Mouse (Mus musculus) A20 (cell line): Measurements from ENCODE around the gene Rmnd1.
A peak's percentile ranks its signal among the peaks of the same experiment; 100 is the strongest.

Experiments used
- DNase-seq: peaks from one replicate; pipeline ENCODE4 v3.0.0-alpha.2; 2011; ENCODE audit warnings: low read depth, low spot score

Rmnd1 gene

DNA sequence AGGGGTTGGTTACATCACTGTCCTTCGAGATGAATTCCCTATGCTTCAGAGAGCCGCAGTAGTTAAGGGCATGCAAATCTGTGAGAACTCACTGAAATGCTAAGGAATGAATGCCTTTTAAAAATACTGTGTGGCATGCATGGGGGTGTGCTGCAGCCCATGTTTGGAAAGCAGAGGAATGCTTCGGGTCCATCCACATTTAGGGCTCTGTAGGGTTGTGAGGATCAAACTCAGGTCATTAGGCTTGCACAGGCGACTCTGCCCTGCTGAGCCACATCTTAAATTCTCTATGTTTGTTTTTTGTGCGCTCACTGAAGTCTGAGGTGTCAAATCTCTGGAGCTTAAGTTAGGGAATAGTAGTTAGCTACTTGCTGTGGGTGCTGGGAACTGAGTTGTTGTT lies 41.1 kb downstream of the Rmnd1 start:
- DNase-seq, result no peak

DNA sequence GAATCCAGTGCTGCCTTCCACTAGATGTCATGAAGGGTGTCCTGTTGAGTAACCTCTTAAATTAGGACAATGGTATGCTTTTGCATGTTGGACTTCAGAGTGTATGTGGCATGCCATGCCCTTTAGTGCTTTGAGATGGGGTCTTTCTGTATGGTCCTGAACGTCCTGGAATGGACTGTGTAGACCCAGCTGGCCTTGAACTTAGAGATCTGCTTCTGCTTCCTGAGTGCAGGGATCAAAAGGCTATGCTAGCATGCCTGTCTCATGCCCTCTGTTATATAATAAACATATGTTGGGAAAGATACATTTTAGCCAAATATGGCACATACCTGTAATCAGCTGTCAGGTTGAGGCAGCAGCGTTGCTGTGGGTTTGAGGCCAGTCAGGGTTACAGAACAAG lies 41.6 kb downstream of the Rmnd1 start:
- no peak for DNase-seq

DNA sequence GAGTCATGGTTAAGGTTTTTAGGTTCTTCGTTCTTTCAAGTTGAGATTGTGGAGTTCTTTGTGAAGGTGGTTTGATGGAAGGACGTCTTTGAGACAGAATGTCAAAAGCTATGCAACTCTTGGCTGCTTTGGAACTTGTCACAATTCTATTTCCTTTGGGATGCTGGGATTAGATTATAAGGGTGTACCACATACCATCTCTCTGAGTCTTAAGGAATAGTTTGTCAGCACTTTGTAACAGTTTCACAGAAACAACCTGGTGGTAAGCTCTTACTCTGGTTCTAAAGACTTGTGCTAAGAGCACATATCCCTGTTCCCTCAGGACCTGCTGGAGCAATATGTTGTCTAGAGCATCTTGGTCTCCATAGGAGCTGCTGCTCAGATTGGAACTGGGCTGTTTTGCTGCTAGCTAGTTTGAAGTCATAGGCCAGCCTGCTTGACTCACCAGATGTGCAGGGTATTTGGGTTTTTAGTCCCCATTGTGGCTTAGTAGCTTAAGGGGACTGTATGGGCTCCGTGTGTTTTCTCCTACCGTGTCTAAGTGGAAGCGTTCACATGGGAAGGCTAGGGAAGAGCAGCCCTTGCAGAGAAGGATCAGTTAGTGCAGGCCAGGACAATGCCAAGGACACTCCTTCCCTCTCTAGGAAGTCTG lies 42.6 kb downstream of the Rmnd1 start:
- DNase-seq, result no peak

DNA sequence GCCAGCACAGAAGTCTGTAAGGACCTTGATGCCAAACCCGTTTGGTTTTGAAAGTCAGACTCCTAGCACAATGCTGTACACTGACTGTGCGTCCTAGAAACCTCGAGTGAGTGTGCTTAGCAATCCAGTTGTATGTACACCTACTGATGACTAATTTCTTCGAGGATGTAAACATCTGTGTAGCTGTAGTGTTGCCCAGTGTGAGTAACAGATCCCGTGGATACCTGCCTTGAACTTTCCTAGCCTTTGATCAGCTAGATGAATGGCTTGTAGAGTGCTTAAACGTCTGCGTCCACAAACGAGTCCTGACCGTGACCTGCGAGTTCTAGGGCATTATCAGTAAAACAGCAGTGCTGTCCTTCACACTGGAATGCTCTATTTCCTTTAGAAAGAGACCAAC lies 43.2 kb downstream of the Rmnd1 start:
- no peak for DNase-seq

DNA sequence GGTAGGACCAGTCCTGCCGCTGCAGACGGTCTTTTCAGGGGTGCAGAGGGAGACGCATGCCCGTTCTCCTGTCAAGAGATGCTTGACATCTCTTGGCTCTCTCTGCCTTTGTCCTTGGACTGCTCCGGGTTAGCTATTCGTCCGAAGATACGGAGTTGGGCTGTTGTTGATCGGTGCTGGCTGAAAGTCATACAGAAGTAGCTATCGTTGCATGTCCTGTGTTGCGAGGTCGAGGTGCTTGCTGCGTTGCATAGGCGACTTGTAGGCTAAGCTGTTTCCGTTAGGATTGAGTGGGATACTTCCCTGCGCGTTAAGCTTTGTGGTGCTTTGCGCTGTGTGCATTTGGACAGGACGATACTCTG lies 43.8 kb downstream of the Rmnd1 start:
- DNase-seq, result peak; percentile 68

DNA sequence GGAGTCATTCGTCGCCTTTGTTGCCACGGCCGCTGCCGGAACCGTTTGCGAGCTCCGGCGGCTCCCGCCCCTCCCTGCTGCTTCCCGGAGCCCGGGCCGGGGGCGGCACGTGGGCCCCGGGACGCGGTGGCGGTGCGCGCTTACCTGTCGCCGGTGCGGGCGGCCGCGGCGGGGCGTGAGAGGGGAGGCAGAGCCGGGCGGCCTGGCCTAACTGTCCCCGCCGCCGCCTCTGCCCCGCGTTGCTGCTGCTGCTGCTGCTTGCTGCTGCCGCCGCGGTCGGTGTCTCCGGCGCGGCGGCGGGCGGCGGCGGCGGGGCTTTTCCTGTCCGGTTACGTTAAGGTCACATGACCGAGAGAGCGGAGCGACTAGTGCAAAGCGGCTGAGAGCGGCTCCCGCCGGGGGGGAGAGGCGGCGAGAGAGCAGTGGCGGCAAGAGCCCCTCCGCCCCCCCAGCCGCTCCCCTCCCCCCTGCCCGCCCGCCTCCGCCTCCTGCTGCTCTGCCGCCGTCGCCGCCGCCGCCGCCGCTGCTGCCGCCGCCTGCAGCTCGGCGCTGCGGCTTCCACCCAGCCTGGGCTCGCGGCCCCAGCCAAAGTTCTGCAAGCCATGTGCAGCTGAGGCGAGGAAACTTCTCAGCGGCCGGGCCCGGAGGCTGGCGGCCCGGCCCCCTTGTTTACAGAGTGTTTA lies 44.3 kb downstream of the Rmnd1 start, which contains the start of gene Zbtb2:
Gene Zbtb2 (minus strand): TSS at position 408 of the 683 bp plus-strand sequence.
- DNase-seq, result peak; percentile 69

DNA sequence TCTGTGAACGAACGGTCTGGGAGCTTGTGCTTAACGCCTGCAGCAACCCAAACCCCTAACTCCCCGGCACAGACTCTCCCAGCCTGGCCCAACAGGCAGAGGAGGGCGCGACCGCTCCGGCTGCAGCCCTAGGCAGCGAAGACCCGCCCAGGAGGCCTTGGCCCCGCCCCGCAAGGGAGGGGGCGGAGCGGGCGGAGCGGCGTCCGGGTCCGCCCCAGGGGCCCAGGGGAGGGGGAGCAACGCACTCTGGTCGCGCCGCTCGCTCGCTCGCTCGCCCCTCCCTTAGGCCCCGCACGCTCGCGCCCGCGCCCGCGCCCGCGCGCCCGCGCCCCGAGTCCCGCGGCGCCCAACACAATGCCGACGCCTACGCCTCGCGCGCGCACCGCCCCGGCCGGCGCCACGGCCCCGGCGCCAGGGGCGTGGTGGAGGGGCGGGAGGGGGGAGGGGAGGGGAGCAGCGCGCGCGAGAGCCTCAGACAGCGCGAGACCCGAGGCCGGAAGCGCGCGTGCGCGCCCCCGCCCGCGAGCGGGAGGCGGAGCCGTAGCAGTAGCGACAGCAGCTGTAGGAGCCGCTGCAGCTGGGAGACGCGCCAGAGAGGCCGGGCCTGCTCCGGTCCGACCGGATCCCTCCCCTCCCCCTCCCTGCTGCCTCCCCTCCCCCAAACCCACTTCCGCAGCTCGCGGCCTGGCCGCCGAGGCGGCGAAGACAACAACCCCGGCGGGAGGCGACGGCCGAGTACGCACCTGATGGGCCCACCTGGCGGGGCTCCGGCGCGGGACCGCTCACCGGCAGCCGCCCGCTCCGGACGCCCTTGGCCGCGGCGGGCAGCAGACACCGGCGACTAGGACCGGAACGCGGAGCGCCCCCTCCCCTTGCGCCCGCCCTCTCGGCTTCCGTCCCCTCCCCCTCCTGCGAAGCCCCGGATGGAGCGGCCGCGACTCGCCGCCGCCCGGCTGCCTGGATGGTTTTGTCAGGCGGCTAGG lies 45.3 kb downstream of the Rmnd1 start:
- peak; percentile 94 for DNase-seq

DNA sequence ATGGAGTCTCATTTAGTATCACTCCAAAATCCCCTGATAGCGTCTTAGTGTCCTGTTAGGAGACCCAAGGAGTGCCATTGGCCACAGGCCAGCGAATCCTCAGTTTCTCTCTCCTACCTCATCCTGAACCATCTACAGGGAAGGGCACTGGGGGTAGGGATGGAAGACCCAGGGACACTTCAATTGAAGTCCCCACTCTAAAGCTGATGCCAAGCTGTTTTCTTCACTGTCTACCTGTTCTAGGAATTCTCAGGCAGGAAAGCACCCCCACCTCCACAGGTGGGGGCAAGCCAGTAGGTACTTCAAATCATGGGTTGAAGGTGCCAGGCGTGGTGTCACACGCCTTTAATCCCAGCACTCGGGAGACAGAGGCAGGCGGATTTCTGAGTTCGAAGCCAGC lies 47.9 kb downstream of the Rmnd1 start:
- no peak for DNase-seq

DNA sequence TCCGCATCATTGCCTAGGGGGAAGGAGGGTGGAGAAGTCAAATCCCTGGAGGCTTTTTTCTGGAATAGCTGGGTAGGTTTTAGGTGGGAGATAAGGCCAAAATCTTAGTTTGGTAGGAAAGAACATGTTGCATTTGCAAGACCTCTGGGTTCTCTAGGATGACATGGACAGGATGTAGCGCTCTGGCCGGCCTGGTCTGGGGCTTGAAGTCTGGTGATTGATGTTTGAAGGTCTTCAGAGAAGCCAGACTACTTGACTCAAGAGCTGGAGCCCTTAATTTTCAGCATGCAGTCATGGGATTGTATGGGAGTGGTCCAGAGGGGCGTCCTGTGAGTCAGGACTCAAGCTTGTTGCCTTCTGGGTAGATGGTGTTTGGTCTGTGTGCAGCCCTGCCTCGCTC lies 51.4 kb downstream of the Rmnd1 start:
- no peak for DNase-seq

DNA sequence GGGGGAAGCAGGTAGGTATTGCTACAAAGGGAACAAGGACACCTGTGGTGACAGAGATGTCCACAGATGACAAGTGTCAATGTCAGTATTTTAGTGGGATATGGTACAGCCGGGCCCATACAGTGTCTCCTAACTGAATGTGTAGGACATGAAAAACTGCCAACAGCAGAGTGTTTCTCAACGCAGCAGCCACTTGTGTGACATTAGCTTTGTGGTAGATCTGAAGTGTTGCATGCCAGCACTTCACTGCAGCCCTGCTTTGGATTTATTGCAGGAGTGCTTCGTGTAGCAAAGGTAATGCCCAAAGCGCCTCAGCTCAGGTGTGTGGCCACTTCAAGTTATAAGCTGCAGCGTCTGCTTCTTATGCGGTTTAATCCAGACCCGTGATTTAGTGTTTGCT lies 55.3 kb downstream of the Rmnd1 start:
- DNase-seq, result no peak

DNA sequence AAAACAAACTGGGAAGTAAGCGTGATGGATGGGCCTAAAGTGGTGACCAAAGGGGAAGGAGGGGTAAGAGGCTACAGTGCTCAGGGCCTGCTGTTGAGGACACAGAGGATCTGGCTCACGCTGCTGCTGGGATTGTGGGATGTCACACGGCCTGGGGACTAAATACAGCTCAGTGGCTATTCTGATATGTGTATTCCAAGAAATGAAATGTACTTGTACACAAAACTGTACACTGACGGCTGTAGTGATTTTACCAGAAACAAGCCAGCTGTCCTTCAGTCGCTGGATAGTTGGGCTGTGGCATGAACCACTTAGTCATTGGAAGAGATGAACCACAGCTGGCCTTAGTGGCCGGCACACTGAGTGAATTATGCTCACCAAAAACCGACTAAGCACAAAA lies 55.7 kb downstream of the Rmnd1 start:
- no peak for DNase-seq

DNA sequence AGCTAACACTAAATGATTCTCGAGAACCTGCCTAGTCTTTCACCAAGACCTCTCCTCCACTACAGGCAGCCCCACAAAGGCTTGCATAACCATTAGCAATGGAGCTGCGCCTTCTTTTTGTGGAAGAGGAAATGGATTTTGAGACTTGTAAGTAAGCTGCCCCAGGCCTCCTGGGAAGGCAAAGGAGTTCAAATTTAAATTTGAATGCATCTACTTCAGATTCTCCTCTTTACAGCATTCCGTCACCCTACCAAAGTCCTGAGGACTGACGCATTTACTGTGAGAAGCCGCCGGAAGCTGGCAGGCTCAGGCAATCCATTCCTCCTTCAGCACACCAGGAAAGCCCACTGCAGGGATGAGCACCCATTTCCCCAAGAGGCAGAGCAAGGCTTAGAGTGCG lies 56.9 kb downstream of the Rmnd1 start:
- no peak for DNase-seq

DNA sequence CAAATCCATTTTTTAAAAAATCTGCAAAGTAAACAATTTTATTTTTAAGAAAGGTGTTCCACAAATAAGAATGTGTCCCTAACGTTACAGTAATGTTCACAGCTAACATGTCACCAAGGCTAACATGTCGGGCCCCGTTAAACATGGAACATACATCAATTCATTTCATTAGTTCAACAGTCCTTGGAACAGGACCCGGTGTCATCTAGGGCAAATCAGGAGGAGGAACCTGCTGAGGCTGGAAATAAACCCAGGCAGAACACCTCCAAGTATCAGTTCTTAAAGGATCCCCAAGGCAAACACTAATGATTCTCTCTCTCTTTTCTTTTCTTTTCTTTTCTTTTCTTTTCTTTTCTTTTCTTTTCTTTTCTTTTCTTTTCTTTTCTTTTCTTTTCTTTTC lies 57.5 kb downstream of the Rmnd1 start:
- DNase-seq, result no peak

DNA sequence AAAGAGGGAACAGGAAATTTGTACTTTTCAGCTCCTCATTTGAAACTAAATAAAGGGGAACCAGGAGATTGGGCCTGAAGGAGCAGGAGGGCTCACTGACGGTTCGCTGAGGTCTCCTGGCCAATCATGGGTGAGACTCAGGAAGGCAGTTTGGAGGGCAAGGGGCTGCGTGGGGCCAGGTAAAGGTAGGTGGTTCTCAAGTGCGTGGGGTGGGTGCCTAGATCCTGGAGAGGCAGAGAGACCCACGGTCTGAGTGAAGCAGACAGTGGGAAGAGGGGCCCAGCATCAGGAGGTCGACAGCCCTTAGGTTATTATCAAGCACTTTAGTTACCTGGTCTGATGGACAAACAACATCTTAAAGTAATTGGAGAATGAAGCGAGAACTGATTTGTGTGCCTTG lies 57.9 kb downstream of the Rmnd1 start:
- no peak for DNase-seq

DNA sequence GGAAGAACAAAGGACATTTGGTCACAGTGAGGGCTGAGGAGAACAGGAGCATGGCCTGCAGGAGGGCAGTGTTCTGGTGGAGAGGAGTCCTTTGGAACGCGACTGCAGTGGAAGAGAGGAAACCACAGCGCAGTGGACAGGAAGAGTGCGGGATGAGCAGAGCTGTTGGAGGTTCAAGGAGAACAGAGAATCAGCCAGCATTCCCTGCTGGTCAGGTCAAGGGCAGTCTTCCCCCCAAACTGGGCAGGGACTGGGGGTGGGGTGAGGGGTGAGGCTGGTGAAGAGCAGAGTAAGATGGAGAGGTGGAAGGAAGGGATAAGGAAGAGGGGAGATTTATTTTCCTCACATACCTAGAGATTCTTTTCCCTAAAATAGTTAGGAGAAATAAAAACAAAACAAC lies 58.6 kb downstream of the Rmnd1 start:
- no peak for DNase-seq

DNA sequence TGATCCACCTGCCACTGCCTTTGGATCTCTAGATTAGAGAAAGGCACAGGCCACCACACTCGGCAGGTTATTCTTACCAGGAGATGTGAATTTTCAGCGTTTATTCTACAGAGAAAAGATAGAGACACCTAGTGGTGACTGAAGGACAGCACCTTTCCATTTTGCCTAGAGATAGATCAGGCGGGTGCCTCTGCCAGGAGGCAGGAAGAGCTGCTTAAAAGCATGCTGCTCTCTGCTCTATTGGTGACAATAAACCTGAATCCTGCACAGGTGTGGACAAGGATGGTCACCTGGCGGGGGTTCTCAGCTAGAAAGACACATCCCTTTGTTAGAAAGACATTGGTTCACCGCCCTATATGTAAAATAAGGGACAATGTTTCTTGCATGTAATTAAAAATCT lies 60.2 kb downstream of the Rmnd1 start:
- DNase-seq, result peak; percentile 48

DNA sequence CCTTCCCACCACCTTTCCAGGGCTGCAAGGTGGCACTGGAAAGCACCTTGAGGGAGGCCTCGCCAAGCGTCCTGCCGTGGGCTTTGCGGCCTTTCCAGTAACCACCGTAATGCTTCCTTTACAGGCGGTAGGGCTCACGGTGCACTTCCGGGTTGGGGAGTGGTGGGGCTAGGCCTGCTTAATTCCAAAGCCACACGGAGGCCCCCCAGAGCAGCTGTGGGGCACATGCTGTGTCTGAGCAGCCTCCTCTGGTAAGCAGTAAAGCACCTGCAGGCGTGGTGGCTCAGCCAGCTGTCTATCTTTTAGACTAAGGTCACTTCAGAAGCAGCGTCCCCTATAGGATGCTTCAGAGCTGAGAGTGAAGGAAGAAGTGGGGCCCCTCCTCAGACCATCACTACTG lies 62.1 kb downstream of the Rmnd1 start:
- DNase-seq, result no peak

DNA sequence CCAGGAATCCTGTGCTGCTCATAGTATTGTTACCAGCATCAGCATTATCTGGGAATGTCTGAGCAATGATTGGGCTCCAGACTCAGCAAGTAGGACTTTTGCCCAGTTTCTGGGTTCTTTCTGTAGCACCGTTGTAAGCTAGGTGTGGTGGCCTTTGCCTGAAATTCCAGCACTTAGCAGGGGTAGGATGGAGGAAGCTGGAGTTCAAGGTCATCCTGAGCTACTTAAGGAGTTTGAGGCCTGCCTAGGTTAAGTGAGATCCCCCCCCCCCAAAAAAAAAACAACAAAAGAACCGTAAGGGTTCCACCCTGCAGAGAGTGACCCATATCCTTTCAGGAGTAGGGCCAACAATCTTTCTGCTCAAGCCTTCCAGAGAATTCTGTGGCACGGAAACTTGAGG lies 67.6 kb downstream of the Rmnd1 start:
- DNase-seq, result no peak

DNA sequence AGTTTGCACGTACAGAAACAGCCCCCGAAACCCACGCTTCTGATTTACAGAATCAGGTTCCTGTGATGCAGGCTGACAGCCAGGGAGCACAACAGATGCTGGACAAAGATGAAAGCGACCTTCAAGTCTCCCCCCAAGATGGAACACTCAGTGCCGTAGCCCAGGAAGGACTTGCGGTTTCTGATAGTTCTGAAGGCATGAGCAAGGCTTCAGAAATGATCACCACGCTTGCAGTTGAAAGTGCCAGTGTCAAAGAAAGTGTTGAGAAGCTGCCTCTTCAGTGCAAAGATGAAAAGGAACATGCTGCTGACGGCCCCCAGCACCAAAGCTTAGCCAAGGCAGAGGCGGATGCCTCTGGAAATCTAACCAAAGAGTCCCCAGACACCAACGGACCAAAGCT lies 74.8 kb downstream of the Rmnd1 start:
- DNase-seq, result no peak

DNA sequence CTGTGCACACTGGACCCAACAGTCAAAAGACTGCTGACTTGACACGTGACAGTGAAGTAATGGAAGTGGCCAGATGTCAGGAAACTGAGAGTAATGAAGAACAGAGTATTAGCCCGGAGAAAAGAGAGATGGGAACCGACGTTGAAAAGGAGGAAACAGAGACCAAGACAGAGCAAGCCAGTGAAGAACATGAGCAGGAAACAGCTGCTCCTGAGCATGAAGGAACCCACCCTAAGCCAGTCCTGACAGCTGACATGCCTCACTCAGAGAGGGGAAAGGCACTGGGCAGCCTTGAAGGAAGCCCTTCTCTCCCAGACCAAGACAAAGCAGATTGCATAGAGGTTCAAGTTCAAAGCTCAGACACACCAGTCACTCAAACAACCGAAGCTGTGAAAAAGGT lies 75.5 kb downstream of the Rmnd1 start:
- no peak for DNase-seq

DNA sequence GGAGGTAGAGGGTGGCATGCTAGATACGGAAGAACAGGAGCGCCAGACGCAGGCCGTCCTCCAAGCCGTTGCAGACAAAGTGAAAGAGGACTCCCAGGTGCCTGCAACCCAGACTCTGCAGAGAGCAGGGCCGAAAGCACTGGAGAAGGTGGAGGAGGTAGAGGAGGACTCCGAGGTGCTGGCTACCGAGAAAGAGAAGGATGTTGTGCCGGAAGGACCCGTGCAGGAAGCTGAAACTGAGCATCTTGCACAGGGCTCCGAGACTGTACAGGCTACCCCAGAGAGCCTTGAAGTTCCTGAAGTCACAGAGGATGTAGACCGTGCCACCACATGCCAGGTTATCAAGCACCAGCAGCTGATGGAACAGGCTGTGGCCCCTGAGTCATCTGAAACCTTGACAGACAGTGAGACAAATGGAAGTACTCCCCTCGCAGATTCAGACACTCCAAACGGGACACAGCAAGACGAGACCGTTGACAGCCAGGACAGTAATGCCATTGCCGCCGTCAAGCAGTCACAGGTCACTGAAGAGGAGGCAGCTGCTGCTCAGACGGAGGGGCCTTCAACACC lies 76.2 kb downstream of the Rmnd1 start:
- DNase-seq, result no peak
